Mouse (Mus musculus): ENCODE results near the gene Brd3. TPM values are rescaled to one million over a fixed set of nuclear protein-coding genes. Genes with fewer than 3 reads are reported as not detected.
"Not testable (repeated sequence)": the region's sequence is repeated elsewhere in the genome, so short reads cannot be mapped to it uniquely, and the experiment has no call there.

The Brd3 gene
- polyA plus RNA-seq, 1 experiment, result 10.7 TPM

DNA sequence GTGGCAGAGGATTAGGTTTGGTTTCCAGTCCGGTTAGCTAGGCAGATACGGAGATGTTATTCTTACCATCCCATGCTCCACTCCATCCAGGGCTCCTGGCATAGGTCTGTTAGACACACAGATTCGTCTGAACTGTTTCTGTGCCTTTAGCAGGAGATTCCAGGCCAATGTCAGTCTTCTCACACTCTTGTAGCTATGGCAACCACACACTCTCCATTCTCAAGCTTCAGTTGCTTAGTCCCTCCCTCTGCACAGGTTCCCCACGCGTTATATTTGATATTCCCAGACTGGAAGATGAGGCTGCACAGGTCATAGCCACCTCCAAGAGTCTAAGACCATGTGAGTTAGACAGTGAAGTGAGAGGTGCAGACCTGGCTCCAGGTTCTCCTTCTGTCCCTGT, 6.4 kb upstream of the Brd3 start:
- 69% methylated on average over 5 of the region's 5 CpGs for WGBS

GRCm38 (mm10) chr2:27512909-27513308, 5.4 kb upstream of the Brd3 start:
- 91% methylated on average over 3 of the region's 3 CpGs for WGBS
- DNase-seq (ENCODE audit: low read depth, low spot score), result no peak

More for the DNA sequence above, 6.4 kb upstream of the Brd3 start:
- no peak for DNase-seq (ENCODE audit: low read depth, low spot score)

GRCm38 (mm10) chr2:27510706-27511105, 3.2 kb upstream of the Brd3 start:
- 90% methylated on average over 7 of the region's 7 CpGs for WGBS
- DNase-seq (ENCODE audit: low read depth, low spot score), result no peak

DNA sequence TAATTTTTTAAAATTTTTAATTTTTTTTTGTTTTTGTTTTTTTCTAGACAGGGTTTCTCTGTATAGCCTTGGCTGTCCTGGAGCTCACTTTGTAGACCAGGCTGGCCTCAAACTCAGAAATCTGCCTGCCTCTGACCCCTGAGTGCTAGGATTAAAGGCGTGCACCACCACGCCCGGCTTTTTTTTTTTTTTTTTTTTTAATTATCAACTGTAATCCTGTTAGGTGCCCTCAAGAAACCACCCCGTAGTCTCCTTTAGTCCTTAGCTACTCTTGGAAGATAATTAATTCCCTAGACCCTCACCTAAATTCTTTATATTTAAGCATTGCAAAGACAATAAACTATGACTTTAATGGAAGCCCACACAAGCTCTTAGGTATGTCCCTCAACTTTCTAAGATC, 804 bp downstream of the Brd3 start:
- 66% methylated on average over 4 of the region's 4 CpGs for WGBS

DNA sequence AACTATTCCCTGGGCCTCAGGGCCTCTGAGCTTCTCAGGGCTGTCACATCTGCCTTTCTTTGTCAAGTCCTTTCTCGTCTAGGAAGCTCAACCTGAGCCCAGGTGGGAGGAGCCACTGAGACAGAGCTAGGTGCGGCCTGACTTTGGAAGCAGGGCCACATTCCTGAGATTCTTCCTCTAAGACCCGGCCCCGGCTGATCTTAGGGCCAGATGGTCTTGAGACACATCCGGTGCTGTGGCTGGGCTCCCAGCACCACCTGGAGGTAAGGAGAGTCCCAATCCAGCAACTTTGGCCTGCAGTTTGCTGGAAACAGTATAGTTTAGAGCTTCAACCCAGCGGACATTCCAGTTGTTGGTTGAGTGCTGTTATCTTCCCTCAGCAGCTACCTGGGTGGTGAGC, 1.9 kb downstream of the Brd3 start:
- DNase-seq (ENCODE audit: low read depth, low spot score), result no peak
- 20% methylated on average over 6 of the region's 6 CpGs for WGBS

More for the DNA sequence above, 804 bp downstream of the Brd3 start:
- not testable (repeated sequence) for DNase-seq (ENCODE audit: low read depth, low spot score)

DNA sequence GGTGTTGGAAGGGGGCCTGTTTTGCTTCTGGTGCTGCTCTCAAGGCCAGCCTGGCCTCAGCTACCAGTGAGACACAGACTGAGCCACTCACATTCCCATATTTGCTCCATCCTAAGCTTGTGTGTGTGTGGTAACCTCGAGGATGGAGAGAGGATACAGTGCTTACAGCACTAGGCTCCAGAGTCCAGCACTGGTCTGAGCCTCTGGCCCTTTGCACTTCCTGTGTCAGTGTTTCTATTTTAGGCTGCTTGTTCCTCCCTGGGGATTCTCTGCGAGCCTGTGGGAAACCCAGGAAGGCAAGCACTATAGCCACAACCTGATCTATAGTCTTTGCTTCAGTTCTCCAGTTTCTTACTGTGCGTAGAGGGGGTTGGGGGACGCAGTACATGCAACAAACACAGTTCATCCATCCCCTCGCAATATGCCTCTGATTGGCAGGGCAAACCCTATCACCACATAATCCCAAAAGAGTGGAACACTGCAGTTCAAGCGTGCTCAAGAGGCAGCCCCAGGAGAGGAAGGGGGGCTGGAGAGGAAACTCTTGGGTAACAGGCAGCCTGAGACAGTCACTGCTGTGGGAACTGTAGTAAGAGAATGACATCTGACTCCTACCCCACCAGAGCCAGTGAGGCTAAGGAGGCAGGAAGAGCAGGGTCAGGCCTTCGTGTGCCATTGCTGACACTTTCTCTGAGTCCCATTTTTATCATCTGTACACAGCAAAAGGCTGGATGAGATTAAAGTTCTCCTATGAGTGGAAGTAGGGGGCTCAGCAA, 3.2 kb downstream of the Brd3 start:
- whole genome bisulfite sequencing, result 72% methylated on average over 7 of the region's 7 CpGs
- no peak for DNase-seq (ENCODE audit: low read depth, low spot score)

DNA sequence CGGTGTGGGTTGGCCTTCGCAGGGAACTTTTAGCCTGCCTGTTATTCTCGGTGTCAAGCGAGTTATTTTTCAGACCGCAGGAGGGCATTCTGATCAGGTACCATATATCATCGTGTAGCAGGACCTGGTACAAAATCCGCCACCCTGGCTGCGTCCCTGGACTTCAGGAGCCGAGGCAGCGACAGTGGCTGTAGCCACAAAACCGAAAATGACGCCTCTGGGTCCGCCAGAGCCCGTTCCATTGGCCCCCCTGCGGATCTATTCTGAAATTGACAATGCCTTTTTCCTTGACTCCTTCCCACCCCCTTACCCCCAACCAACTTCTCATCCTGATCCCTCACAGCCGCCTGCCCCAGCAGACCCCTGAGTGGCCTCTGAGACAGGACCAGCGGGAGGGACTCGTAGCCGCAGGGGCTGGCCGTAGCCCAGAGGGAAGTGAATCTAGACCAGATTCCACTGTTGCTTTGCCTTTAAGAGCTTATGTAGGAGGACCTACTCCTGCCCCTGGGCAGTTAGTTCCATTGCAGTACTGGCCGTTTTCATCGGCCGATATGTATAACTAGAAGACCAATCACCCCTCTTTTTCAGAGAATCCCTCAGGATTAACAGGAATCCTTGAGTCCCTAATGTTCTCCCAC, 11.0 kb downstream of the Brd3 start:
- WGBS, result 69% methylated on average over 23 of the region's 23 CpGs
- DNase-seq (ENCODE audit: low read depth, low spot score), result no peak

- over 99% methylated on average over 3 of the region's 3 CpGs for WGBS
- no peak for DNase-seq (ENCODE audit: low read depth, low spot score)
Measured at GRCm38 (mm10) chr2:27493971-27494370, 13.5 kb downstream of the Brd3 start.

DNA sequence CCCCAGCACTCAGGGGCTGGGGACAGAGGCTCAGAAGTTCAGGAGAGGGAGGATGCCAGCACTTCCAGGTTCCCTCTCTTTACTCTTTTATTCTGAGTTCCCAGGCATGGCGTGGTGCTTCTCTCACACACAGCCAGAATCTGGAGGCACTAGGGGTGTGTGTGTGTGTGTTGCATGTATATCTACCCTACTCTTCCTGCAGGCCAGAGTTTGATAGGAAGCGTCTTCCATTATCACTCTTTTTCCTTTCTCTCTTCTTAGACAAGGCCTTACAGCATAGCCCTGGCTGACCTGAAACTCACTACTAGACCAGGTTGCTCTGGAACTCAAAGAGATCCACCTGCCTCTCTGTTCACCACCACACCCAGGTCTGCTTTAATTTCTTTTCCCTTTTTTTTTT, 16.5 kb downstream of the Brd3 start:
- 93% methylated on average over 2 of the region's 2 CpGs for WGBS
- DNase-seq (ENCODE audit: low read depth, low spot score), result no peak

GRCm38 (mm10) chr2:27488362-27488761, 19.1 kb downstream of the Brd3 start:
- no peak for DNase-seq (ENCODE audit: low read depth, low spot score)
- WGBS, result 95% methylated on average over 1 of the region's 1 CpGs

DNA sequence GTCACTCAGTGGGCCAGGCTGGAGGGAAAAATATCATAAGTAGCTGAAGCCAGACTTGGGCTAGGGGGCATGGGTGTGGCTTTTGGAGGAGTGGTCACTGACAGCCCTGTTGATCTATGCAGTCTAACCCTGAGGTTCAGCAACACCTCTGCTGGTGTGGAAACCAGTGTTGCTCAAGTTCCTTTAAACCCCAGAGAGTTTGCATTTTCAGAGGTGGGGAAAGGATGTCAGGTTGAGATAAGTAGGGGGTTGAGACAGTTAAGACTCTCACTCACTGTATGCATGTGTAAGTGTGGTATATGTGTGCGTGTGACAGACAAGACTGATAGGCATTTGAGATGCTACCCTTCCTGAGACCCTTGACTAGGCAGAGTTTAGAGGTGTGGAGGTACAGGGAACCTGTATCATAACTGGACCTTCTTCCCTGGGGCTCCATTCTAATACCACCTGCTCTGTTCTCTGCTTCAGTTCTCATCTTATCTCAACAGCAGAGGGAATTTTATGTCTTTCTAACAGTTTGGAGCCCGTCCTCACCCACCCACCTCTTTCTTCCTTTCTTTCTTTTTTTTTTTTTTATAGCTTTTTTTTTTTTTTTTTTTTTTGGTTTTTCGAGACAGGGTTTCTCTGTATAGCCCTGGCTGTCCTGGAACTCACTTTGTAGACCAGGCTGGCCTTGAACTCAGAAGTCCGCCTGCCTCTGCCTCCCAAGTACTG, 20.0 kb downstream of the Brd3 start:
- DNase-seq (ENCODE audit: low read depth, low spot score), result no peak
- 70% methylated on average over 3 of the region's 4 CpGs for WGBS

GRCm38 (mm10) chr2:27486725-27487124, 20.7 kb downstream of the Brd3 start:
- no peak for DNase-seq (ENCODE audit: low read depth, low spot score)
- WGBS, result 61% methylated on average over 4 of the region's 4 CpGs

DNA sequence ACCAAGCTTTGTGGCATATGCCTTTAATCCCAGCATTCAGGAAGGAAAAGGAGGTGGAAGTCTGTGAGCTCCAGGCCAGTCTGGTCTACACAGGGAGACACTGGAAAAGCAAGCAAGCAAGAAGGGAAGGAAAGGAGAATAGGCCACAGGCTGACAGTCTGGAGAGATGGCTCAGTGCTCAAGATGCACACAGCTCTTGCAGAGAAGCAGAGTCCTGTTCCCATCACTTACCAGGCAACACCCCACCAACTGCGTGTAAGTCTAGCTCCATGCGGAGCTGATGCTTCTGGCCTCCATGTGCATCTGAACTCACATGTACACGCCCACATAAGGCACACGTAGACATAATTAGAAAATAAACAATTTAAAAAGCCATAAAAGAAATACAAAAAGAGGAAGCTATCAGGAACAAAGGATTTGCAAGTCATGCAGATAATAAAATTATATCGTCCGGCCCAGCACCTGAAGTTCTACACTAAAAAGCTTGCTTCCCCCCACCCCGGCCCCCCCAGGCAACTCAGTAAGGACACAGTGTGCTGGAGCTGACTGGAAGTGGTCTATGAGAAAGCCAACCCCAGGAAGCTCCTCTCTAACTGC, 25.1 kb downstream of the Brd3 start:
- WGBS, result 49% methylated on average over 7 of the region's 7 CpGs
- DNase-seq (ENCODE audit: low read depth, low spot score), result no peak

DNA sequence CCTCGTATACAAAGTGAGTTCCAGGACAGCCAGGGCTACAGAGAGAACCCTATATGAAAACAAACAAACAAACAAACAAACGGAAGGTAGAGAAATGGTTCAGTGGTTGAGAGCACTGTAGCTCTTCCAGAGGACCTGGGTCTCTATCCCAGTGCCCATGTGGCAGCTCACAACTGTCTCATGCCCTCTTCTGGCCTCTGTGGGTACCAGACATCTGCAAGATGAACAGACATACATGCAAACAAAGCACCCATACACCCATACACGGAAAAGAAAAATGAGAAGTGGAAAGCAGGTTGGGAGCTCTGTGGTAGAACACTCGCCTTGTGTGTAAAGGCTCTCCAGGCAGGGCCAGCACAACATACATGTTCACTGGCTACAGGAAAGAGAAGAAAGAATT, 27.1 kb downstream of the Brd3 start:
- WGBS, result 73% methylated on average over 4 of the region's 4 CpGs
- DNase-seq (ENCODE audit: low read depth, low spot score), result no peak

DNA sequence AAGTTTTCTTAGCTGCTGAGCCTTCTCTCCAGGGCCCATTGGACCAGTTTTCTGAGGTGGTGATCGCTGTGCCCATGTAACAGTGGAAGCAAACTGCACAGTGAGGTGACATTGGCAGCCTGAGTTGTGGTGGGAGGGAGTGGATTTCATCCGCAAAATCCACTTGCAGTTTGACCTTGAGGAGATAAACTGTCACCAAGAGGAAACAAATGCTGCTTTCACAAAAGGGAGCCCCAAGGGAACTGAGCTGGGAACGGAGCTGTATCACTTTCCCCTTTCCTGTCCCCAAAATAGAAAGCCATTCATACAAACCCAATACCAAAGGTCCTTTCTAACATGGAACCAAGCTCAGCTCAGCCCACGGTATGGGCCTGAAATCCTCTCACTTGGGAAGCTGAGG, 27.6 kb downstream of the Brd3 start:
- no peak for DNase-seq (ENCODE audit: low read depth, low spot score)
- 74% methylated on average over 4 of the region's 4 CpGs for WGBS

DNA sequence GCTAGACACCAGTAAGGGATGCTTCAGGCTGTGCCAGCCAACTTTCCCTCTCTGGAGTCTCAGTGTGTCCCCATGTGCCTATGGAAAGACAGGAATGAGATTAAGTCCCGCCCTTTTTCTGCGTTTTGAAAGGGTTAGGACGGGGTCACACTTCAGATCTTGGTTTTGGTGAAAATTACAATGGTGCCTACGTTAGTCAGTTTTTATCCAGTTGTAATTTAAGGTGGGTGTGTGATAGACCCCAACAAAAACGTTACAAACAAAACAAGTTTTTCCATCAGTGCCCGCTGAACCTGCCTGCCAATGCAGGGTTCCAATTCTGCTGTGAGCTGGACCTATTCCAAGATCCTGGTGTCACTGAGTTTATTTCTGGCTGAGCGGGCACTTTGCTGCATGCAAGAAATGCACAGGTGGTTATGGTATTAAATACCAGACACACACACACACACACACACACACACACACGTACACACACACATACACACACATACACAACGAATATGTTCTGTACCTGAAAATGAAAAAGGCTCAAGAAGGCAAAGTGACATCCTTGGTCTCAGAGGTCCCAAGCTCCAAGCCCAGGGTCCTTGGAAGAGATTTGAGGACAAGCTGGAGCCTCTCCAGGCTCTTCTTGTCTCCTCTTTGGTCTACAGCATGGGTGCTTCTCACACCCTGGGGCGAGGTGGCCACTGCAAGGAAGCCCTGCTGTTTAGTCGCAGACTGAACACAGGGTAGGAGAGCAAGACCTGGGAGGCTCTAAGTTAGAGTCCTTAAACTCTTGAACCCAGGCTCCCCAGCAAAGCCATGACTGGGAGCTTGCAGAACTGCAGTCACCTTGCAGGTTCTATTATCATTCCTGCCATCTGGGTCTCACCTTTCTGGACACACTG, 30.9 kb downstream of the Brd3 start:
- WGBS, result 17% methylated on average over 11 of the region's 11 CpGs
- DNase-seq (ENCODE audit: low read depth, low spot score), result no peak

- 1% methylated on average over 96 of the region's 96 CpGs for WGBS
- peak; percentile 64 for DNase-seq (ENCODE audit: low read depth, low spot score)
Measured at GRCm38 (mm10) chr2:27475495-27476302, 31.8 kb downstream of the Brd3 start.

DNA sequence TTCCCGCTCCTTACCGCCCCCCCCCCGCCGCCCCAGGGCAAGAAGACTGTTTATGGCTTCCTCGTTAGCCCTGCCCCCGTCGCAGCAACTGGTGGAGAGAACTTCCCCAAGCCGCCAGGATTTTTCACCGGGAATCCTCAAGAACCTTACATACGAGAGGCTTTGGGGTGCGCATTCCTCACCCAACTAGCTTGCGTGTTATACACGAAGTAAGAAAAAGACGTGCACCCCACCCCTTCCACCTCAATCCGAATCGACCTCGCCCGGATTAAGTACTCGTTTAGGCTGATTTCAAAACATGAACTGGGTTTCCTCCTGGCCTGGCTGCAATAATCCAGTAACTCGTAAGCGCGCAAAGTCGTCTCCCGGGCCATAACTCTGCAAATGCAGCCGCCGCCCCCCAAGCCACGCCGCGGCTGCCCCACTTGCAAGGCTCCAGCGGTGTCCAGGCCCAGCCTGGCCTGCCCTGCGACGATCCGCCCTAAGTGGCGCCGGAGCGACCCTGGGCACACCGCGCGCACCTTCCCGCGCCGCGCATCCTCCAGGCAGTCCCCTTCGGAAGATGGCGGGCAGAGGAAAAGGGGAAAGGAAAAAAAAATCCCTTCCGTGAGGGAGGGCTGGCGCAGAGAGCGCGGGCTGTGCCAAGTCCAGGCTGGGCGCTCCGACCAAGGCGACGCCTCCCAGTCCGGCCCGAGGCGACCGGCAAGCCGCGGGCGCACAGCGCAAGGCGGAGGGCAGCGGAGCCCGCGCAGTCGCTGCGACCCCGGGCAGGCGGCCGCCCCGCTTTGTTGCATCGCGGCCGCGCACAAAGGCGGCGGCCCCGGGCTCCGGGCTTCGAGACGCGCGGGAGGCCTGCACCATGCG, 32.6 kb downstream of the Brd3 start:
- under 1% methylated on average over 84 of the region's 84 CpGs for WGBS
- DNase-seq (ENCODE audit: low read depth, low spot score), result no peak

Data from large intestine, adult 2 months (tissue).